Mouse (Mus musculus): ENCODE measurements around the gene Creb5.

Creb5 gene

DNA sequence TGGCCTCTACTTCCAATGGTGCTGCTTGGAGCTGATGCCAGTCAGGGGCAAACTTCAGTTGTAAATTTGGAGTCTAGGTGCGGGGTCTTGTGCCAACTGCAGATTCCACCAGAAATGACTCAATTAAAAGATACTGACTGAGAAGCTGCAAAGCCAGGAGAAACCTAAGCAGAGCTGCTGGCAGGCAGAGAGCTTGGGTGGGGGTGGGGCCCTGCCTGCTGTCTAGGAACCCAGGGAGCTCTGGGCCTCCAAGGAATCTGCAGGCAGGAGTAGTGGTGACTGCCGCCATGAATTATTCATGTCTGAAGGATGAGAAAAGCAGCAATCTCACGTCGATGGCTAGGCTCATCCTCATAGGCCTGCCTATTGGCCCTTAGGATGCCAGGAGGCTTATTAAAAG is 306.5 kb downstream of the Creb5 start:
- DNase-seq (ENCODE audit: low spot score), result peak; percentile 18

DNA sequence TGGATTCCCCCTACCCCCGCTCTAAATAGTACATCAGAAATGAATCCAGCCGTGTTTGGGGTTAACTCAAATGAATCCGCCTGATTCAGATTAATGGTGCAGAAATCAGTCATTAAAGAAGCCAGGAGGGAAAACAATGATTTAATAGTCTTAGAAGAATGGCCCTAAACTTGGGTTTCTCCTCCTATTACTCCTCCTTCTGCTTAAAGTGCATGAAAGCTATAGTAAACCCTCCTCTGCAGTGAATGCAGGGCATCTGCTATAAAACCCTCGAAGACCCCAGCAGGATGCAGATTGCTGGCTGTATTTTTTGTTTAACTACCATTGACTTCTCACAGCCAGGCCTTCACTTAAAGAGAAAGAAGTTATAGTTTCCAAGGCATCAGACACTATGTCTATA is 307.2 kb downstream of the Creb5 start:
- DNase-seq (ENCODE audit: low spot score), result no peak

DNA sequence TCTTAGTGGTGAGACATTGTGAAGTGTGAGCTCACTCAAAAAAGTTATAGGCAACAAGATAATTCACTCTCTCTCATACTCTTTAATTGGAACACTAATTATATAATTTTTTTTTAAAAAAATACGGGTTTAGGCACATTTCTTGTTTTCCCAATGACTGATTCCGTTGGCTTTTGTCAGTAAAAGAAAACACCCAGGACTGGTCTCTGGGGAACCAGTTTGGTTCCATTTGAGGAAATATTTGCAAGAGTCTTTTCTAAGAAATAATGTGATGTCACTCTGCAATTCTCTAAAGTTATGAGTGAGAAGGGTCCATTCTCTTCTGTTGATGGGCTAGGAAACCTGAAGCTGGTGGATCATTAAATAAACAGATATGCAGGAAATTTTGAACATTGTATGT is 309.3 kb downstream of the Creb5 start:
- DNase-seq (ENCODE audit: low spot score), result no peak

DNA sequence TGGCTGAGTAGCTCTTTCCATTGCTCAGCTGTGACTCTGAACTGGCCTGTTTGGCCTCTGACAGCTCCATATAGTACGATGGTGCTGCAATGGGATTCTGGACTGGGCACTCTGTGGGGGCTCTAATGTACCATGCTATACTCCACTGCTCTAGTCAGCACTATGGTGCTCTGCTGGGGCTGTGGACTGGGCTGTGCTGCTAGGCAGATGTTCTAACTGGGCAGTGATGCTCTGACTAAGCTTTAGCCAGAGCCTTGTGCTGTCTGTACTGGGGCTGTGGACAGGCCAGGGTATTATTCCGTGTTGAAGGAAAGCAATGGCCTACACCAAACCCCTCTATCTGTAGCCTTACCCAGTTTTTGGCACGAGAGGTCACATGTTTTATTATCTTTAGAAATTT is 316.0 kb downstream of the Creb5 start:
- no peak for DNase-seq (ENCODE audit: low spot score)

GRCm38 (mm10) chr6:53603695-53604094 is 316.6 kb downstream of the Creb5 start:
- no peak for DNase-seq (ENCODE audit: low spot score)

- no peak for DNase-seq (ENCODE audit: low spot score)
Measured at GRCm38 (mm10) chr6:53604386-53604785, 317.3 kb downstream of the Creb5 start.

DNA sequence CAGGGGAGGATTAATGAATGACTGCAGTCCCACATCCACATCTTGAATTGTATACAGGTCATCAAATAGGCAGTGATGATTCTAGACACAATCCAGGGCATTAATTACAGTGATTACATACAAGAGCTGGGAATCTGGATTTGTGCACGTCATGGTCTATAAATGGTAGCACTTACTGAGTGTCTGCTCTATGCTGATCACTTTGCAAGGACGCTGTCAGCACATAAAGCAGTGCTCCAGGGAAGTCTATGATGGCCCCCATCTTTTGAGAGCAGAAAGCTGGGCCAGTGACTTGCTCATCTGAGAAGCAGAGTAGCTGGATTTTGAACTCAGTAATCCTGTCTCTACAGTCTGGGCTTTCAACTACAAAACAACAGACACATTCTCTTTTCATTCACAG is 318.1 kb downstream of the Creb5 start:
- DNase-seq (ENCODE audit: low spot score), result no peak

DNA sequence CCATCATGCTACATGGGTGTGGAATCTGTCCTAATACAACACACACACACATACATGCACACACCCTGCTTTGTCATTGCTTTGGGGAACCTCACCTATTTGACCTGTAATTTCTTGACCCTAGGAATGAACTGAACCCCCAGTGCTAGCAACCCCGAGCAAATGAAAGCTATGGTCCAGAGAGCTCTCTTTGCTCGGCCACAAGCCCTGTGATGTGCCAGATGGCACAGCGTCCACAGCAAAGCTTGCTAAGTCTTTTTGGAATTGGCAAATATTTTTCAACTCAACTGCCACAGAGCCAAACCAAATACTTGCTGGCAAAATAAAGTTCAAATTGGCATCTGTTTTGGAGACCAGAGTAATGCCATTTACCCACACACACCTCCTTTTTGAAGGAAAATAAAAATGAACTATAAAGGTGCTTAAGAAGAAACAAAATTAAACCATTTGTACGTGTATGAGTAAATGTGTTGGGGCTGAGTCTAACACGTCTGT is 324.4 kb downstream of the Creb5 start:
- no peak for DNase-seq (ENCODE audit: low spot score)

- no peak for DNase-seq (ENCODE audit: low spot score)
Measured at GRCm38 (mm10) chr6:53612681-53613080, 325.6 kb downstream of the Creb5 start.

- DNase-seq (ENCODE audit: low spot score), result no peak
Measured at GRCm38 (mm10) chr6:53615440-53616211, 328.6 kb downstream of the Creb5 start.

GRCm38 (mm10) chr6:53618164-53618563 is 331.1 kb downstream of the Creb5 start:
- DNase-seq (ENCODE audit: low spot score), result no peak

- no peak for DNase-seq (ENCODE audit: low spot score)
Measured at GRCm38 (mm10) chr6:53619676-53620075, 332.6 kb downstream of the Creb5 start.

GRCm38 (mm10) chr6:53621295-53621694 is 334.2 kb downstream of the Creb5 start:
- no peak for DNase-seq (ENCODE audit: low spot score)

GRCm38 (mm10) chr6:53624455-53625276 is 337.6 kb downstream of the Creb5 start:
- no peak for DNase-seq (ENCODE audit: low spot score)

DNA sequence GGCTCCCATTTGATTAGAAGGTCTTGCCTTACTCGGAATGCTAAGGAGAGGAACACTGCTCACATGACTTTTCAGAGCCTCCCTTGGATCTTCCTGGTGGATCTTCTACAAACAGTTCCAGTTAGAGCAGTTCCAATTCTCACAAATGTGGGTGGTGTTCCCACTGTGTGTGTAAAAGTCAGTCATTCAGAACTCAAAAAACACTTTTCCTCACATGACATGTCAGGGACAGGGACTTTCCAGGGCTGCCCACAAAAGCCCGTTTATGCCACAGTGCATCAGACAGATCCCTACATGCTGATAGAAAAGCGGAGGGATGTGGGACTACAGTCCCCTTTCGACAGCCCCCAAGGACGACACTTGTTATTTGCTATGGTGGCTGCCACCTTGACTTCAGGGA is 339.0 kb downstream of the Creb5 start:
- no peak for DNase-seq (ENCODE audit: low spot score)

DNA sequence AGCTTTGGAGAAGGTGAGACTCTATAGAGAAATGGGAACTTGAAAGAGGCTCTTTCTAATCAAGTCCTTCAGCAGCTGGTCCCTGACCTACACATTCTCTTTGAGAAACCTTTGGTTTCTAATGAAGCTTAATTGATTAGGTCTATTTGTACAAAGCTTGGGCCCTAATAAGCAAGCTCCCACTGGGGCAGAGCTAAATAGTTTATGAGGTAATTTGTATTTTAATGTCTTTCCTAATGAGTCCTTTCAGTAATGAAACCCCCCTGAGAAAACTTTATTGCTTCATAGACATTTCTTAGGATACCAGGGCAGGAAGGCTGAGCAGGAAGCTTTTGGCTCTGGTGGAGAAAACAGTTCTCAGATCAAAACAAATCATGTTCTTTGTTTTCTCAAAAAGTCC is 341.6 kb downstream of the Creb5 start:
- DNase-seq (ENCODE audit: low spot score), result no peak

DNA sequence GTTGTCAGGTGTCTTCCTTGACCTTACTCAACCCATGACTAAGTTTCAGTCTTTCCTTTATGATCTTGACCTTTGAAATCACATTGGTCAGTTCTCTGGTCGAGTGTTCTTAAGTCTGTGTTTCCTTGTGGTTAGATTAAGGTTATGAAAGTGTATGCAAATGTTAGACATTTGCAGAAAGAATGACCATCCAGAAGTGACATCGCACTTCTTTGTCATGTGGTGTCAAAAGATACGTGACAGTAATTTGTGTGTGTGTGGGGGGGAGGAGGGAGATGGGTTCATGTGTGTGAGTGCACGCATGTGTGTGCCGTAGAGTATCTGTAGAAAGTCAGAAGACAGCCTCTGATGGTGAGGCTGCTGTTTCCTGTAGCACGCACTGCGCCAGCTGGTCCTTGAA is 348.4 kb downstream of the Creb5 start:
- no peak for DNase-seq (ENCODE audit: low spot score)

- no peak for DNase-seq (ENCODE audit: low spot score)
Measured at GRCm38 (mm10) chr6:53637356-53638351, 350.6 kb downstream of the Creb5 start.

DNA sequence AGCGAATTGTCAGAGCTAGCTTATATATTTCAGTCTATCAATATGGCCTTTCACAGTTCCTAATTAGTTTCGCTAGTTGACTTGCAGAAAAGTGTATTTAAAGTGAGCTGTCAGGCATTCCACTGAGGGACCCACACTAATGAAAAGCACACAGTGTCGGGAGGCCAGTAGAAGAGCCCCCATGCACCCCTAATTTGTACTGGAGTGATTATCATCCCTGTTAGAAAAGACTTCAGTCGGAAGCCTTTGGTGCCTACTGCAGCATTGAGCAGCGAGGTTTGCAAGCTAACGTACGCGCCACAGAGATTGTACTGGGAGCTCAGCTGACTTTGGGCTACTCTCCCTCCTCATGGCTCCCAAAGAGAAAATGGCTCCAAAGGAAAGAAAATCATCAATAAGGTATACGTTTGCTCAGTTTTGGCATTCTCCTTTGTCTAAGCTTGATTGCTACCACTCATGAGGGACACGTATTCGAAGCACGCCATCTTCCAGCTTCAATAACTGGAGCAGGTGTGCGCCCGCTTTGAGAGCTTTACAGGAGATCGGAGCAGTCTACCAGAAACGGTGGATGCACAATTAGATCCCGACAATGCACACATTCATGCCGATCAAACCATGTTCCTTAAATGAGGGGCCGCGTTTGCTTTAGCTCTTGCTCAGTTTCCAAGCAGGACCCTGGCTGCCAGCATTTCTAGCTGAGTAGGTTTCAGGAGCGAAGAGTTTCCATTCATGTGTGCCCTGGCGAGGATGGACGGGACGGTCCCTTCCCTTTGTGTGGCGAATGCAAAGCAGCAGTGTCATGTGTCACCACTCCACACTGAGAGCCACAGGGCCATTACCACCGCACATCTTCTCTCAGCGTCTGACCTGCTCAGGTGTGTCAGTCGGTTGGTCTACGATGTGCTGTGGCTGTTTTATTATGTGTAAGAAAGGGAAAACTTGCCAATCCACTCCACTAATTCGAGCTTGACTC is 354.8 kb downstream of the Creb5 start:
- no peak for DNase-seq (ENCODE audit: low spot score)

- no peak for DNase-seq (ENCODE audit: low spot score)
Measured at GRCm38 (mm10) chr6:53642826-53643356, 355.8 kb downstream of the Creb5 start.

GRCm38 (mm10) chr6:53643481-53643880 is 356.4 kb downstream of the Creb5 start:
- DNase-seq (ENCODE audit: low spot score), result no peak
